Mouse (Mus musculus) NIH3T3 (cell line): ENCODE results near the gene Slc7a4.
A peak's percentile ranks its signal among the peaks of the same experiment; 100 is the strongest.

Experiments used
- DNase-seq: peaks from one replicate; pipeline ENCODE4 v3.0.0-alpha.2; 2012; ENCODE audit warnings: low read depth

The Slc7a4 gene

DNA sequence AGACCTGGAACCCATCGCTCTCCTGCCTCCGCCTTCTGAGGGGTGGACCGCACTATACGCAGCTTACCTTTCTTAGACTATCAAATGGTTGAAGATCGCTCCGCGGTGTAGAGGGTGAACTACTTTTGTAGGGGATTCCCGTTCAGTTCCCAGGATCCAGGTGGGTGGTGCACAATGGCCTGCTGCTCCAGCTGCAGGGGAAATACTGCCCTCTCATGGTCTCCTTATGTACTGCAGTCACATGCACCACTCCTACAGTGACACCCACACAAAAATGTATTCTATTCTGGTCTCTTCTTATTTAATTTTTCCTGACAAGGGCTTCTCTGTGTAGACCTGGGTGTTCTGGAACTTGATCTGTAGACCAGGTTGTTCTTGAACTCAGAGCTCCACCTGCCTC lies at the start of gene Slc7a4:
Gene Slc7a4, minus strand, starts transcription at position 151 of the 400 bp plus-strand sequence.
- peak; percentile 54 for DNase-seq

DNA sequence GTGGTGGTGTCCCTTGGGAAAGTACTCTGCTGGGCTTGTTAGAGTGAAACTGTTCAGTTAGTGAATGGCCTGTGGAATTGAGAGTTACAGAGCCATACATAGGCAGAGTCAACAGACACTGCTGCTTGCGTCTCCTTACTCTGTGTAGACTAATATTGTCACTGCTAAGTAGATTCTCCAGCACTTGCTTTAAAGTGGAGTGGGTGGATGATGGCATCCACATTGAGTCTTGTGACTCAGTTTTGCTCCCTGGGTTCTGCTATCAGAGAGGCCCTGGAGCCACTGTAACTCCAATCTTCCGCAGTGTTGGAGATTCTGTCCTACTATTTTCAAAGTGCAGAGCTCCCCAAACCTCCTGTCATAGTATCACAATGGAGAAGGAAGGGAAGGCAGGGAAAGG lies 49.6 kb upstream of the Slc7a4 start:
- no peak for DNase-seq

DNA sequence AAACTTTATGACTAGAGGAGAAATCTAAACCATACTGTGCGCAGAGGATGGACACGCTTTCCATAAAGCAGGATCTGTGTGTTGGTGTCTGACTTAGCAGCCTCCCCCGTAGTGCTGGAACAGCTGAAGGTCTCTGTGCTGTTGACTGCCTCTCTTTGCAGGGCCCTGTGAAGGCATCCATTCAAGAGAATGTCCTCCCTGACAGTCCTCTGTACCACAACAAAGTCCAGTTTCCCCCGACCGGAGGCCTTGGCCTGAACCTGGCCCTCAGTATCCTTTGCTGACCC lies 43.2 kb upstream of the Slc7a4 start:
- DNase-seq: no peak

DNA sequence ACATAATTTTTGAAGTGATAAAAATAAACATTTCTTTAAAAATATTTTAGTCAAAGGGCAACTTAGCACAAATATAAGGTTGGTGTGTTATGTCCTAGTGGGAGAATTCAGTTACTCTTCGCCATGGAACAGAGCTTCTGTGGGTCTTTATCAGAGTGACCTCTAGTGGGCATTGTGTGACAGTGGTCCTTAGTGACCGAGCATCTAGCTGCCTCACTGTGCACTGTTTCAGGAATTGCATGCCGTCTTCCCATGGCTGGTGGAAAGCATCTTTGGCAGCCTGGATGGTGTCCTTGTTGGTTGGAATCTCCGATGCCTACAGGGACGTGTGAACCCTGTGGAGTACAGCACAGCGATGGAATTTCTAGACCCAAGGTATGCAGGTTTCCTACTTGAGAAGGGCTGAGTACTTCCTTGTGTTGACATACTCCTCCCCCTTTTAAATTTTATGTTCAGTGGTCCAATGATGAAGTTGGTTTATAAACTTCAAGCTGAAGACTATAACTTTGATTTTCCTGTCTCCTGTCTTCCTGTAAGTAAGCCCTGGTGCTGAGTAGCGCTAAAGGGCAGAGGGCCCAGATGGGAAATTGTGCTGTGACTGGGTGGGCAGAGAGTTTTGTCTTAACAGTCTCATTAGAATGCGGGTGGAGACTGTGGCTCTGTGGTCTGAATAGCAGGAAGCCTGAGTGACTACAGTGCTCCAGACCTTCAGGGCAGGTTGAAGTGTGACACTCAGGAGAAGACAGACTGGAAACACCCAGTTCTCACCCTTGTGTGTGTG lies 42.7 kb upstream of the Slc7a4 start:
- peak; percentile 67 for DNase-seq

DNA sequence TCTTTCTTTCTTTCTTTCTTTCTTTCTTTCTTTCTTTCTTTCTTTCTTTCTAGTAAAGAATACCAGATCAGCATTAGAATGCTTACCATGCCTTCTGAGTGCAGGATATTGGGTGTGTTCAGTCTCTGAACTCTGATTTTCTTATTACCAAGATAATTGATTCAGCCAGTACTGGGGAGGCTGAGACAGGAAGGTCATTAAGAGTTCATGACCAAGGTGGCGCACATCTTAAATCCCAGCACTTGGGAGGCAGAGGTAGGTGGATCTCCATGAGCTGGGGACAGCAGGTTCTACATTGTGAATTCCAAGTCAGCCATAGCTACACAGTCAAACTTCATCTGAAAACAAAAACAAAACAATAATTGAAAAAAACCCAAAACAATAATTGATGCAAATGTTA lies 38.9 kb upstream of the Slc7a4 start:
- DNase-seq: no peak

DNA sequence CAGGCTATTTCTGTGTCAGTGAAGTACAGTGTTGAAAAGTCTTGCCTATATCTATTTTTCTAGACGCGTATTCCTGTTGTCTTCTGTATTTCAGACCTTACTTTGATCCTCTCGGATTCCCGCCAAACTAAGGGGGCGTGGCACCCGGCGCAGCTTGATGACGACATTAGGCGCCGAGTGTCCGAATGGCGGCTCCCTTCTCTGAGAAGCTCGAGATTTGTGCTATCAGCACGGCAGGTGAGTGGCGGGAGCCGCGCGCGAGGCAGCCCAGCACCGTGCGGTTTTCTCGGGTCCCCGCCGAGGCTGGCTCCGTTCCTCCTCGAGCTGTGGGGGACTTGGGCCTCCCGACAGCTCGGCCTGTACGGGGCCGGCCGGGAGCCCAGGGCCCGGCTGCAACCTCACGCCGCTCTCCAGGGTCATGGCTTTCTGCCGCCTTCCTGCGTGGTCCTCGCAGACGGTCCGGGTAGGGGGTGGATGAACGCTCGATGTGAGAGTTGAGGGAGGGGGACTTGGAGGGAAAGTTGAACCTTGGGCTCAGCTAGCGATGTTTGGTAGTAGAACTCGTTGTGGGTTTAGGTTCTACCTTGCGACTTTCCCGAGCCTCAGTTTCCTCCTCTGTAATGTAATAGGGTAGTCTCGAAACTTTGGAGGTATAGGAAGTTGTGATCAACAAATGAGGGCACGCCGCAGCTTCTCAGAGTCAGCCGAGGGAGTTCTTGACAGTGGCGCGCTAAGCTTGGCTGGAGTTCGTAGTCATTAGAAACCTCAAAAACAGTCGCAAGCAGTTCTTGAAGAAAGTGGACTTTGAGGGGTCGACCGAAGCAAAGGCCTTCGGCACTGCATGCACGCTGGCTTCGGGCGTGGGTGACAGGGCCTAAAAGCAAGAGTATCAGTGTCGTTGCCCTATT lies 36.4 kb upstream of the Slc7a4 start, which contains the start of gene Smpd4:
Gene Smpd4, plus strand, starts transcription at position 157 of the 908 bp plus-strand sequence.
- peak; percentile 94 for DNase-seq

DNA sequence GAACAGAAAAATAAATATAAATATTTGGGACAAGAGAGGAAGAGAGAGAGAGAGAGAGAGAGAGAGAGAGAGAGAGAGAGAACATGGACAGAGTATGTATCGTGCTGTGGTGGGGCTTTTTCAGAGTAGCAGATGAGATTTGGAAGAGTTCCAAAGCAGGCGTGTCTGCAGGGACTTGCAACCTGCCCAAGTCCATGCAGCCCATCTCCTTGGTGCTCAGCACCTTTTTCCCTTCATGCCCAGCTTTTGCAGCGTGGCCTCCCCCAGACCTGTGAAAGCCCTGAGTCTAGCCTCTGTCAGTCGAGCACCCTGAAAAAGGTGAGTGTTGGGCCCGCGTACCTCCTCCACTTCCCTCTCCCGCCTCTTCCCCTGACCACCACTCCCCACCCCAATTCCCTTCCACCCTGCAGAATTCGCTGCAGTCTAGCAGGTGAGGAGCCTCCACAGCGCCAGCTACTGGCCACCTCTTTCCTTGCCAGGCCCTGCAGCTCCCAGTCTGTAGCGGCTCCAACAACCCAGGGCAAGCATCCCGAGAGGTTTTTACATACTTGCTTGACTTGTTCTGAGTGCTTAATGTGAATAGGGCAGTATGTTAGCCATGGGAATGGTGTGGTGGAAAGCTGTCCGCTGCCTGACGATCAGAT lies 35.0 kb upstream of the Slc7a4 start:
- DNase-seq: peak; percentile 41

DNA sequence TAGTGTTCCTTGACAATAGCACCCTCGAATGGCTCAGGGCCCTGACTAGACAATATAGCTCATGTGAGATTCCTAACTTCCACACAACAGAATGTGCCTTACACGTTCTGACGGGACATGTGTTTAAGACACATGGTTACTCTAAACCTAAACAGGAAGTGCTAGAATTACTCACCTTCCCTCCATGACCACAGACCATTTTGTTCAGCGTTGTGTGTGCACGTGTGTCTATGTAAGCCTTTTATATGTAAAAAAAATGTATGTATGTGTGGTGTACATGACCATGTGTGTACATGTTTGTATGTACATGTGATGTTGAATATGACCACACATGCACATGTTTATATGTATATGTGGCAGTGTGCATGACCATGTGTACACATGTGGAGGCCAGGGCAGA lies 33.2 kb upstream of the Slc7a4 start:
- no peak for DNase-seq

DNA sequence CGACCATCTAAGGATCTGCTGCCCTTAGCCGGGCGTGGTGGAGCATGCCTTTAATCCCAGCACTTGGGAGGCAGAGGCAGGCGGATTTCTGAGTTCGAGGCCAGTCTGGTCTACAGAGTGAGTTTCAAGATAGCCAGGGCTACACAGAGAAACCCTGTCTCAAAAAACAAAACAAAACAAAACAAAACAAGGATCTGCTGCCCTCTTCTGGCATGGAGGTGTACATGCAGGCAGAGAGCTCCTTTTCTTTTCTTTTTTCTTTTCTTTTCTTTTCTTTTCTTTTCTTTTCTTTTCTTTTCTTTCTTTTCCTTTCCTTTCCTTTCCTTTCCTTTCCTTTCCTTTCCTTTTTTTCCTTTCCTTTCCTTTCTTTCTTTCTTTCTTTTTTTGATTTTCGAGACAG lies 31.7 kb upstream of the Slc7a4 start:
- peak; percentile 69 for DNase-seq

DNA sequence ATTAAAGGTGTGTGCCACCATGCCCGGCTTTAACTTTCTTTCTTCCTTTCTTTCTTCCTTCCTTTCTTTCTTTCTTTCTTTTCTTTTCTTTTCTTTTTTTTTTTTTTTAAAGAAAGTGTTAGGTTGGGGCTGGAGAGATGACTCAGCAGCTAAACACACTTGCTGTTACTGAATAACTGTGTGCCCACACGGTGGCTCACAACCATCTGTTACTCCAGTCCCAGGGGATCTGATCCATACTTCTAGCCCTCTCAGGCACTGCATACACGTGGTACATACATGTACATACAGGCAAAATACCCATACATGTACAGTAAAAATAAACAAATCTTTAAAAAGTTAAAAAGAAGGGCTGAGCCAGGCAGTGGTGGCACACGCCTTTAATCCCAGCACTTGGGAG lies 28.4 kb upstream of the Slc7a4 start:
- DNase-seq: peak; percentile 55

DNA sequence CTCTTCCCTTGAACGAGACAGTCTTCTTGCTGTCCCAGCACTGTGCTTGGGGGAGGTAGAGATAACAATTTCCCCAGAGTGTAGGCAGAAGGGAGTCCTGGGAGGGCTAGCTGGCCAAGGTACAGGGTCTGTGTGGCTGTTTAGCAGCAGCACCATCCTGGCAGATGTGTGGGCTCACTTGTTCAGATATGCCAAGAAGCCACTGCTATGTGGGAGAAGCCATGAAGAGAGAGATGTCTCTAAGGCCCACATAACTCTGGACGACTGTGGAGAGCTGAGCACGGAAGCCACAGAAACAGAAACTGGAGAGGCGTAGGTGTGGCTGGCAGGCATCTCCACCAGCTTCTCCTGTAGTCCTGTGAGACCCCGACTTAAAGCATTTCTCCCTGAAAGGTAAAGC lies 22.7 kb upstream of the Slc7a4 start:
- no peak for DNase-seq

DNA sequence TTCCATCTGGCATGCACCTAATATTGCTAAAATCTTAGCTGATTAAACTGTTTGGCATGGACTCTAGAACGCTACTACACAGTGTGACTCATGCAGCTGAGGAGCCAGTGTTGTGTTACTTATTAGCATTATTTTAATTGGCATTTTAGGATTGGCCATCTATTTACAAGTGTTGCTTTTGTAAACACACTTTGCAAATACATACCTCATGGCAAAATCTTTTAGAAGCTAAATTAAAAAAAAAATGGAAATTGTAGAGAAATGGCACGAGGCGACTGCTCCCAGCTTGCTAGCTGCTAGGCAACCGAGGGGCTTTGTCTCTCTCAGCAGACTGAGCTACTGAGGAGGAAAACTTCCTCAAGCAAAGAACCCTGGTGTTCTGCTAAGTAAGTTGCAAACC lies 21.9 kb upstream of the Slc7a4 start:
- no peak for DNase-seq

DNA sequence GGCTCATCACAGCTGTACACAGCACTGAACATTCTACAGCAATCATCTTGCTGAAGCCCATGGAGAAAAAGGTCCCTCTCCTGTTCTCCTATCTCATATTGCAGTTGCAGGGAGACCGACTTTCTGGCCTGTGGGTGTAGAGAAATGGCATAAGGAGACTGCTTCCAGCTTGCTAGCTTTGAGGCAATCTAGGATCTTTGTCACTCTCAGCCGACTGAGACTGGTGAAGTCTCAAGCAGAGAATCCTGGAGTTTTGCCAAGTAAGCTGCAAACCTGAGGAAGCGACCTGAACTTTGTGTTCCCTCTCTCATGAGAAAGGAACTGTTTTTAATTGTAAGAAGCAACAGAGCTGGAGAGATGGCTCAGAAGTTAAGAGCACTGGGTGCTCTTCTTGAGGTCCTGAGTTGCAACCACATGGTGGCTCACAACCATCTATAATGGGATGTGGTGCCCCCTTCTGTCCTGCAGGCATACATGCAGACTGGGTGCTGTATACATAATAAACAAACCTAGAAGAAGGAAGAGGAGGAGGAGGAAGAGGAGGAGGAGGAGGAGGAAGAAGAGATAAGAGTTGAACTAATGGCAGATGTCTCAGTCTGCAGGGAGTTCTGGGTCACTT lies 18.0 kb upstream of the Slc7a4 start:
- DNase-seq: peak; percentile 24

DNA sequence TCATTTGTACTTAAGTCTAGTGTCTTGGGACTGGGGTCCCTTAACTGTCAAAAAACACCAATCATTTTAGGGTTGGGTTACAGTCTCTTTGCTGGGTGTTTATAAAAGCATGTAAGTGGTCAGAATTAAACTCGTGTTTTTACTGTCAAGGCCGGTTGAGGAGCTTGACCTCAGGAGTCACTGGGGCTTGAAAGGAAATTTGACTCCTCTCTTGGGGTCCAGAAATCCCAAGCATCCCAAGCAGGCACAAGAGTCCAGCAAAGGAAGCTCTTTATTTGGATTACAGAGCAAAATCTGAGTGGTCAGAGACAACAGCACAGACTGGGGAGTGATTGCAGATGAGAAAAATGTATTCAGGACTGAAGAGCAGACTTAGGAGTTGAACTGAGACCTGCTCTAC lies 7.7 kb upstream of the Slc7a4 start:
- DNase-seq: no peak

DNA sequence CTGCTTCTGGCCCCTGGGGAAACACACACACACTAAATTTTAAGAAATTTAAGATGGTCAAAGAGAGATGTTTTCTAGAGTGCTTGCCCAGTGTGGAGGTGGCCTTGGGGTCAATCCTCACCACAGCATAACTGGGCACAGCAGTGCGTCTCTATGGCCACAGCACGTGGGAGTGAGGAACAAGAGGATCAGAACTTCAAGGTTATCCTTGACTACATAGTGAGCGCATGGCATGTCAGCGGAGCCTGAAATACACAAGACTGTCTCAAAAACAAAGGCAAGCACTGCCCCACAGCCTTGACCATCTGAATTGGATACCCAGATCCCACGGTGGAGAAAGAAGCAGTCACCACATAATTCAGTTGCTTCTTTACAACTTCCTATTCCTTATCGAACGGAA lies 1.5 kb upstream of the Slc7a4 start:
- DNase-seq: no peak

DNA sequence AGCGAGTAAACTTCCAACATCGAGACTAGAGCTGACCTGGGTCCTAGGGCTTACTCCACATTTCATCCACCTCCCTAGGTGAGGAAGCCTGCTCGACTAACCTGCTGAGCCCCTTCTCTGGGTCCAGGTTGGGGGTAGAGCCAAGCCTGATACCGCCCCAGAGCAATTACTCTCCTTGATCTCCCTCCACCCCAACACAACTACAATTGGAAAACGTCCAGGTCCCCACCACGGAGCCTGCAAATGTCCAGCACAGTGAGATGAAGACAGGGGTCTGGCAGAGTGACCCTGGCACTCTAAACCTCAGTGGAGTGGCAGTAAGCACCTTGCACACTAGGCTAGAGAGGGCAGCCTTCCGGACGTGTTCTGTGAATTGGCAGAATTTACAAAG lies 6.2 kb downstream of the Slc7a4 start:
- no peak for DNase-seq

DNA sequence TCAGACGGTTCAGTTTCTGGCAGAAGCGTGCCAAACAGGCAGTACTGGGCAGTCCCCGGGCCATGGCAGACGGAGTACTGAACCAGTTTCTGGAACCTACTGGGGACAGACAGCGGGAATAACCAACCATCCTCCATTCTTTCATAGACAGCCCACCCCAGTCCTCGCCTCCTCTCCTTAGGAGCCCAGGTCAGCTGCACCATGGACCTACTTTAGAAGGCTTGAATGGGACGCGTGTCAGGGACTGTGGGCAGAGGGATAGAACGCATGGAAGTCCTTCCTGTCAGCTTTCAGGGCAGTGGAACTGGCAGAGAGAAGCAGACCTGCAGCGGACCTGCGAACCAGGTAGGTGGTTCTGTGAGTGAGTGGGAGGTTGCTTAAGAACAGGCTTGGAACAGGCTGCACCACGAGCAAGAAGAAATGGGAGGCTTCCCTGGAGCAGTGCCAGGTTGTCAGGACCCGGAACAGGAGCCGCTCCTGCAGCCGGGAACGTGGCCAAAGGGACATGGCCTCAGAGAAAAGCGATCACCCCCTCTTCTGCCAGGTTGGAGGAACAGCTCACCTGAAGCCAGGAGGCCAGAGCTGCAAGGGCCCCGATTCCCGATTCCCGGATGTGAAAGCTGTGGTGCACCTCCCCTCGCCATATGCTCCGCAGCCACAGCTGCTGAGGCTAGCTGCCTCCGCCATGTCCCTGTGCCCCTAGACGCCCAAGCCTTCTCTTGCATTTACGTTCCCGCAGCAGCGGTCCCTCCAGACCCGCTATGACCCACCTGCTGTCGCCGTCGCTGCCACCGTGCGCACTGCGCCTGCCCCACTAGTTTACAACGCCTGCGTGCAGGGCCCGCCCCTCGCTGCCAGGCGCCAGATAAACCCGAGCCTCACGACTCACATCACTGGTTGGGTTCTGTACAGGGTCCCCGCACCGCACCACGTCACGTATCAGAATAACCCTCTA lies 6.9 kb downstream of the Slc7a4 start:
- DNase-seq: peak; percentile 17

DNA sequence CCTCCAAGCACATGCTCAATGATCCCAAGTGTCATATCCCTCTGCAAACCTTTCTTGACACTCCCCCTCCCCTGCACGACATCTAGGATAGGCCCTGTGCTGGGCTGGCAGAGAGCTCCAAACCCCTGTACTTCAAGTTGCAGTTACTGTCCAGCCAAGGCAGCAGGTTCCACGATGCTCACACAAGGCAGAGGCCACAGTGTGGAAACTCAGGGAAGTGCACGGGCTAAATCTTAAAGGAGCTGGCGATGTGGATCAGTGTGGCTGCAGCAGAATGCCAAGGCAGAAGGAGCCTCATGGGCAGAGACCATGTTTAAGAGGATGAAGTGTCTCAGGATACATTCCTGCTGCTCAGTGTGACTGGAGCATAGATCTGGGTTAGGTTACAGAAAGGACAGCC lies 16.8 kb downstream of the Slc7a4 start:
- peak; percentile 38 for DNase-seq

DNA sequence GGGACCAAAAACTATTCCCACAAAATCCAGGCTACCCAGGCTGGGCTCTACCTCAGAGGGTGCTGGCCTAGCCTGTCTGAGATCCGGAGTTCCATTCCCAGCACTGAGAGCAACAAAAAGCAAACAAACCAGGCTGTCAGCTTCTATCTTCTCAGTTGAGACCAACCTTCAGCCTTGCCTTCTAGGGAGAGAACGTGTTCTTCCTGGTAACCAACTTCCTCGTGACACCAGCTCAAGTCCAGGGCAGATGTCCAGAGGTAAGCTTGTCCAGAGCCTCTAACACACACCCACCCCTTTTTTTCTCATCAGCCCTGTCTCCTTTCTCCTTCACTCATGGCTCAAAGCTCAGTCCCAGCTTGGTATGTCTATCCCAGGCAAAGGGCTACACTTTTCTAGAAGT lies 18.2 kb downstream of the Slc7a4 start:
- DNase-seq: no peak

DNA sequence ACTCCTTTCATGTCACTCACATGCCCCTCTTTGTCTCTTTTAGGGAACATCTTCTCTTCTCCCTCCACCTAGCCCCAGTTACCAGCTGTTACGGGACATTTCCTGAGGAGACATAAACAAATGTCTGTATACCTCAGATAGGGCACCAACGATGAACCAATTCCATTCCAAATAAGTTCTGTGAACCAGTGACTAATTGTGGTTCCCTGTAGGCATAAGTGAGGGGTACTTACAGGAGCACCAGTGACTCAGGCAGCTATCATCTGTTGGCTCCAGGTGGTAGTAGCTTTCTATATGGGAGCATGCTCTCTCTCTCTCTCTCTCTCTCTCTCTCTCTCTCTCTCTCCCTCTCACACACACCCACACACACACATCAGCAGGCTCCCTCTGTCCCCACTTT lies 18.8 kb downstream of the Slc7a4 start:
- DNase-seq: peak; percentile 18

DNA sequence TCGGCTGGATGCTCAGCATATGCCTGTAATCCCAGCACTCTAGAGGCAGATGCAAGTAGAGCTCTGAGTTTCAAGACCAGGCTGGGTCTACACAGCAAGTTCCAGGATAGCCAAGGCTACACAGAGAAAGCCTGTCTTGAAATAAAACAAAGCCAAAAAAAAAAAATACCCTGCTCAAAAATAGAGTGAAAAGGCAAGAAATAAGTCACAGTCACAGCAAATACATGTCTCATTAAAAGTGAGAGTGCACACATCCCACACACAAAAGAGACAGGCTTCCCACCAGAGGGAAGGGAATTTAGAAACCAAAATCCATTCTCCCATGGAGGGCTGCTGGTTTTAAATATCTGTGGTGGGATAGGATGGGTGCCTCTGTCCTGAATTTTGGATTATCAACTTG lies 19.4 kb downstream of the Slc7a4 start:
- no peak for DNase-seq
